Mouse (Mus musculus): Measurements from ENCODE around the gene Cnpy4. TPM values are rescaled to one million over a fixed set of nuclear protein-coding genes. Genes with fewer than 3 reads are reported as not detected.

Cnpy4 gene
- polyA plus RNA-seq, 1 experiment, result 28.2 TPM

GRCm38 (mm10) chr5:138228026-138228425 is 40.7 kb downstream of the Cnpy4 start:
- TF ChIP-seq CTCF (IDR thresholded peaks at IDR 0.05; ENCODE audit: low read depth, low read length) (no peak), POLR2A (IDR thresholded peaks at IDR 0.05; ENCODE audit: borderline replicate concordance, low read depth, low read length) (no peak)
- H3K27ac ChIP-seq (ENCODE audit: insufficient read depth, low read depth, low read length), result no peak overlapping the region
- peaks cover 39% of the 10 kb centered on the region for H3K4me1 ChIP-seq (ENCODE audit: control insufficient read depth, insufficient read depth, low read length)
- H3K4me3 ChIP-seq (ENCODE audit: insufficient read depth, low read length), result no peak overlapping the region

GRCm38 (mm10) chr5:138229511-138229910 is 42.2 kb downstream of the Cnpy4 start:
- Histone ChIP-seq H3K4me1 (ENCODE audit: control insufficient read depth, insufficient read depth, low read length) (peaks cover 39% of the 10 kb centered on the region), H3K27ac (ENCODE audit: insufficient read depth, low read depth, low read length) (peak overlapping the region; percentile 74), H3K4me3 (ENCODE audit: insufficient read depth, low read length) (no peak overlapping the region)
- TF ChIP-seq CTCF (IDR thresholded peaks at IDR 0.05; ENCODE audit: low read depth, low read length) (no peak), POLR2A (IDR thresholded peaks at IDR 0.05; ENCODE audit: borderline replicate concordance, low read depth, low read length) (no peak)

GRCm38 (mm10) chr5:138233778-138234177 is 46.5 kb downstream of the Cnpy4 start:
- TF ChIP-seq POLR2A (IDR thresholded peaks at IDR 0.05; ENCODE audit: borderline replicate concordance, low read depth, low read length) (no peak), CTCF (IDR thresholded peaks at IDR 0.05; ENCODE audit: low read depth, low read length) (no peak)
- Histone ChIP-seq H3K4me1 (ENCODE audit: control insufficient read depth, insufficient read depth, low read length) (peaks cover 23% of the 10 kb centered on the region), H3K4me3 (ENCODE audit: insufficient read depth, low read length) (no peak overlapping the region), H3K27ac (ENCODE audit: insufficient read depth, low read depth, low read length) (no peak overlapping the region)

GRCm38 (mm10) chr5:138234224-138234623 is 46.9 kb downstream of the Cnpy4 start:
- Histone ChIP-seq H3K27ac (ENCODE audit: insufficient read depth, low read depth, low read length) (no peak overlapping the region), H3K4me1 (ENCODE audit: control insufficient read depth, insufficient read depth, low read length) (peaks cover 20% of the 10 kb centered on the region), H3K4me3 (ENCODE audit: insufficient read depth, low read length) (no peak overlapping the region)
- TF ChIP-seq POLR2A (IDR thresholded peaks at IDR 0.05; ENCODE audit: borderline replicate concordance, low read depth, low read length) (no peak), CTCF (IDR thresholded peaks at IDR 0.05; ENCODE audit: low read depth, low read length) (no peak)

GRCm38 (mm10) chr5:138241511-138241910 is 54.2 kb downstream of the Cnpy4 start:
- TF ChIP-seq POLR2A (IDR thresholded peaks at IDR 0.05; ENCODE audit: borderline replicate concordance, low read depth, low read length) (no peak), CTCF (IDR thresholded peaks at IDR 0.05; ENCODE audit: low read depth, low read length) (no peak)
- no peaks in the 10 kb centered on the region for H3K4me1 ChIP-seq (ENCODE audit: control insufficient read depth, insufficient read depth, low read length)
- H3K4me3 ChIP-seq (ENCODE audit: insufficient read depth, low read length), result no peak overlapping the region
- no peak overlapping the region for H3K27ac ChIP-seq (ENCODE audit: insufficient read depth, low read depth, low read length)

Other genes starting within 250 kb of the Cnpy4 start
- gene Gjc3, start 224.4 kb upstream of the Cnpy4 start, polyA plus RNA-seq (2012; ENCODE audit: insufficient read depth, insufficient read length, missing spikeins), result not detected in 2 replicates
- gene Azgp1, start 206.0 kb upstream of the Cnpy4 start, polyA plus RNA-seq (2012; ENCODE audit: insufficient read depth, insufficient read length, missing spikeins), result not detected in 2 replicates
- gene Smok3a, start 166.2 kb upstream of the Cnpy4 start, polyA plus RNA-seq (2012; ENCODE audit: insufficient read depth, insufficient read length, missing spikeins), result not detected in 2 replicates
- gene Smok3b, start 166.1 kb upstream of the Cnpy4 start, polyA plus RNA-seq (2012; ENCODE audit: insufficient read depth, insufficient read length, missing spikeins), result not detected in 2 replicates
- gene Smok3c, start 134.3 kb upstream of the Cnpy4 start, polyA plus RNA-seq (2012; ENCODE audit: insufficient read depth, insufficient read length, missing spikeins), result not detected in 2 replicates
- gene Zkscan1, start 102.4 kb upstream of the Cnpy4 start, polyA plus RNA-seq (2012; ENCODE audit: insufficient read depth, insufficient read length, missing spikeins), result 10.5 and 12.0 TPM in 2 replicates
- gene Zscan21, start 70.6 kb upstream of the Cnpy4 start, polyA plus RNA-seq (2012; ENCODE audit: insufficient read depth, insufficient read length, missing spikeins), result 14.0 and 15.0 TPM in 2 replicates
- gene Zfp113, start 31.7 kb upstream of the Cnpy4 start, polyA plus RNA-seq (2012; ENCODE audit: insufficient read depth, insufficient read length, missing spikeins), result 5.8 and 6.8 TPM in 2 replicates
- 77.7 and 82.3 TPM in 2 replicates for gene Cops6, start 26.4 kb upstream of the Cnpy4 start, polyA plus RNA-seq (2012; ENCODE audit: insufficient read depth, insufficient read length, missing spikeins)
- 34.1 and 40.5 TPM in 2 replicates for gene Ap4m1, start 15.5 kb upstream of the Cnpy4 start, polyA plus RNA-seq (2012; ENCODE audit: insufficient read depth, insufficient read length, missing spikeins)
- 34.6 and 46.6 TPM in 2 replicates for gene Mcm7, start 15.1 kb upstream of the Cnpy4 start, polyA plus RNA-seq (2012; ENCODE audit: insufficient read depth, insufficient read length, missing spikeins)
- 26.5 and 33.3 TPM in 2 replicates for gene Taf6, start within 50 bp of the Cnpy4 start, polyA plus RNA-seq (2012; ENCODE audit: insufficient read depth, insufficient read length, missing spikeins)
- 5.4 and 5.8 TPM in 2 replicates for gene Mblac1, start 6.8 kb downstream of the Cnpy4 start, polyA plus RNA-seq (2012; ENCODE audit: insufficient read depth, insufficient read length, missing spikeins)
- gene Nxpe5, start 38.4 kb downstream of the Cnpy4 start, polyA plus RNA-seq (2012; ENCODE audit: insufficient read depth, insufficient read length, missing spikeins), result 40.8 and 43.3 TPM in 2 replicates
- gene Lamtor4, start 68.0 kb downstream of the Cnpy4 start, polyA plus RNA-seq (2012; ENCODE audit: insufficient read depth, insufficient read length, missing spikeins), result 96.8 and 106 TPM in 2 replicates
- 83.8 and 85.1 TPM in 2 replicates for gene BC037034, start 76.5 kb downstream of the Cnpy4 start, polyA plus RNA-seq (2012; ENCODE audit: insufficient read depth, insufficient read length, missing spikeins)
- not detected in 2 replicates for gene Gal3st4, start 85.4 kb downstream of the Cnpy4 start, polyA plus RNA-seq (2012; ENCODE audit: insufficient read depth, insufficient read length, missing spikeins)
- gene Gm43720, start 92.5 kb downstream of the Cnpy4 start, polyA plus RNA-seq (2012; ENCODE audit: insufficient read depth, insufficient read length, missing spikeins), result not detected in 2 replicates
- gene Gpc2, start 92.5 kb downstream of the Cnpy4 start, polyA plus RNA-seq (2012; ENCODE audit: insufficient read depth, insufficient read length, missing spikeins), result 2.9 and 3.3 TPM in 2 replicates
- 3.0 and 4.0 TPM in 2 replicates for gene Stag3, start 92.8 kb downstream of the Cnpy4 start, polyA plus RNA-seq (2012; ENCODE audit: insufficient read depth, insufficient read length, missing spikeins)
- gene Pvrig, start 154.5 kb downstream of the Cnpy4 start, polyA plus RNA-seq (2012; ENCODE audit: insufficient read depth, insufficient read length, missing spikeins), result 0.86 and 1.7 TPM in 2 replicates

Measured in bone marrow macrophage, adult 2 months (primary cell).